Mouse (Mus musculus) ES-E14 (cell line): ENCODE data around the gene Reep1.

Experiments used
- CHD2 ChIP-seq: IDR thresholded peaks from 2 replicates; pipeline ENCODE4 v1.6.1; 2014; ENCODE audit warnings: mild to moderate bottlenecking, low read depth, low read length, inconsistent platforms
- MAFK ChIP-seq: IDR thresholded peaks from 2 replicates; pipeline ENCODE4 v1.6.1; 2014; ENCODE audit warnings: mild to moderate bottlenecking, low read depth, low read length, inconsistent platforms; ENCODE audit not compliant: insufficient read depth
- ZC3H11A ChIP-seq: IDR thresholded peaks from 2 replicates; pipeline ENCODE4 v1.6.1; 2012; ENCODE audit warnings: low read depth, mild to moderate bottlenecking, inconsistent platforms, low read length, borderline replicate concordance
- ZNF384 ChIP-seq: IDR thresholded peaks from 2 replicates; pipeline ENCODE4 v1.6.1; 2012; ENCODE audit warnings: low read depth, low read length, inconsistent platforms

DNA sequence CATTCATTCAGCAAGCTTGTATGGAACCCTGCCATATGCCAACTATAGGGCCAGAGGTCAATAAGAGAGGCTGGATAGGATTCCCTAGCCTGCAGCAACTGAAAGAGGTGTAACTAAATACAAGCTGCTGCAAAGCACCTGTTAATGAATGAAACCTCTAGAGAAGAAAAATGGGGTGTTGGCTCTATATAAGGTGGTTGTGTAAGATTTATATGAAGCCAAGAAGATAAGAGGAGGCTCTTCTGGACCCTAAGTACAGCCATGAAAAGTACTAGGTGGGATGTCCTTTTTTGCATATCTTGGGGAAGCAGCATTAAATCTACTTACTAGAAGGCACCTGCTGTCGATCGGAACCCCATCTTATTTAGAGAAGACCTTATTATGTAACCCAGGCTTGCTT is 12.2 kb upstream of the Reep1 start:
- no peak for TF ChIP-seq ZC3H11A
- no peak for TF ChIP-seq CHD2
- no peak for TF ChIP-seq MAFK
- TF ChIP-seq ZNF384, result no peak
